In genomic region chr13:68597667-68598066, GRCm38 (mm10) we compare ENCODE assay signal across 9 mouse cellular contexts. TPM values are rescaled to one million over a fixed set of nuclear protein-coding genes. Genes with fewer than 3 reads are reported as not detected.
DNase-seq lines count a peak whose midpoint lies in the region; ATAC-seq lines count a peak whose summit lies in the region.
"Had no signal": no experiment of that assay in that cellular context is flagged by ENCODE, and none has a peak within 500 bp of the region (broad histone marks: within the 10 kb centered on the region; RNA-seq: fewer than 3 reads in every experiment).

No protein-coding gene starts in this region.

- peaks cover 6% of the 10 kb centered on the region for H3K36me3 ChIP-seq in heart, embryonic 16.5 days (ENCODE audit: control insufficient read depth, insufficient read depth)
- H3K36me3 ChIP-seq in embryonic facial prominence, embryonic 12.5 days: peaks cover 3% of the 10 kb centered on the region
- H3K36me3 ChIP-seq in midbrain, embryonic 13.5 days: peaks cover 6% of the 10 kb centered on the region

- peaks cover 5% of the 10 kb centered on the region; the same call in 1 of the 2 replicates for H3K4me1 ChIP-seq in heart, embryonic 16.5 days (ENCODE audit: control insufficient read depth, insufficient read depth, low read length)
- no peaks in the 10 kb centered on the region for H3K4me1 ChIP-seq in embryonic facial prominence, embryonic 12.5 days
- H3K4me1 ChIP-seq in midbrain, embryonic 13.5 days (replicated peaks): peaks cover 5% of the 10 kb centered on the region; the same call in 1 of the 2 replicates

- H3K4me3 ChIP-seq in heart, embryonic 16.5 days (ENCODE audit: low read length): no peak overlapping the region
- H3K4me3 ChIP-seq in embryonic facial prominence, embryonic 12.5 days: 0 out of 2 replicates have a peak overlapping the region, but pooled peaks have one; percentile 0
- H3K4me3 ChIP-seq in midbrain, embryonic 13.5 days (replicated peaks): peak overlapping the region; percentile 24

- WGBS in heart, embryonic 16.5 days: 21% methylated on average over 13 of the region's 13 CpGs
- WGBS in embryonic facial prominence, embryonic 12.5 days: 14% methylated on average over 13 of the region's 13 CpGs
- 18% methylated on average over 13 of the region's 13 CpGs for WGBS in midbrain, embryonic 13.5 days

- no peak overlapping the region for H3K27ac ChIP-seq in heart, embryonic 16.5 days (ENCODE audit: low read length)
- H3K27ac ChIP-seq in embryonic facial prominence, embryonic 12.5 days: no peak overlapping the region
- H3K27ac ChIP-seq in midbrain, embryonic 13.5 days: no peak overlapping the region
- H3K27ac ChIP-seq: macrophage had no signal

- intact Hi-C loops in gastrocnemius, postnatal 14 days (cut with DNase I; ENCODE audit: low total_unique reads): loop anchor here (10.0 kb wide), 1 partner anchor 877 kb away; no protein-coding TSS in a partner anchor

- H3K4me2 ChIP-seq in heart, embryonic 16.5 days (ENCODE audit: low read depth, low read length): peak overlapping the region; percentile 3; the same call in 1 of the 2 replicates
- peak overlapping the region; percentile 38 for H3K4me2 ChIP-seq in embryonic facial prominence, embryonic 12.5 days (replicated peaks)
- peak overlapping the region; percentile 50 for H3K4me2 ChIP-seq in midbrain, embryonic 13.5 days (replicated peaks)

- H3K9me3 ChIP-seq in heart, embryonic 16.5 days (replicated peaks; ENCODE audit: control insufficient read depth, low read length): no peaks in the 10 kb centered on the region
- H3K9me3 ChIP-seq in embryonic facial prominence, embryonic 12.5 days: no peaks in the 10 kb centered on the region
- no peaks in the 10 kb centered on the region for H3K9me3 ChIP-seq in midbrain, embryonic 13.5 days

- 0 out of 2 replicates have a peak, but pooled peaks have one; percentile 33 for ATAC-seq in heart, embryonic 16.5 days (replicated peaks; ENCODE audit: extremely low read depth, insufficient read depth, low FRiP score)
- 0 out of 2 replicates have a peak, but pooled peaks have one; percentile 44 for ATAC-seq in embryonic facial prominence, embryonic 12.5 days (ENCODE audit: insufficient number of reproducible peaks, insufficient read depth, low FRiP score, low TSS enrichment)
- peak; percentile 46; the same call in 1 of the 2 replicates for ATAC-seq in midbrain, embryonic 13.5 days

- H3K9ac ChIP-seq in heart, embryonic 16.5 days (ENCODE audit: low read length): no peak overlapping the region
- H3K9ac ChIP-seq in embryonic facial prominence, embryonic 12.5 days: no peak overlapping the region
- H3K9ac ChIP-seq in midbrain, embryonic 13.5 days (replicated peaks): 0 out of 2 replicates have a peak overlapping the region, but pooled peaks have one; percentile 29

- H3K27me3 ChIP-seq in heart, embryonic 16.5 days (ENCODE audit: control insufficient read depth, insufficient read depth, low read length): peaks cover 7% of the 10 kb centered on the region; the same call in 1 of the 2 replicates
- no peaks in the 10 kb centered on the region for H3K27me3 ChIP-seq in embryonic facial prominence, embryonic 12.5 days
- H3K27me3 ChIP-seq in midbrain, embryonic 13.5 days: no peaks in the 10 kb centered on the region

- no peak for DNase-seq in heart, adult 8-10 months (ENCODE audit: low spot score)
- peak; percentile 27 for DNase-seq in kidney, postnatal 10 days
- no peak for DNase-seq in cerebellum, adult 11-12 months
- DNase-seq in gastrocnemius, postnatal 14 days: no peak
- DNase-seq in urinary bladder, adult 2 months (ENCODE audit: low spot score): no peak

RNA-seq across cellular contexts. Expression of gene 1700001L19Rik, which starts 0.4 kb away (rescaled TPM):
- 0.26 and 0.70 TPM in 2 replicates for polyA plus RNA-seq in heart, embryonic 16.5 days (2015; fragmentation: Nextera tagmentation; extraction: Ambion mirVana)
- under 1 TPM in 1 of 4 experiments, not detected in 3; 0.37 TPM for total RNA-seq in heart, adult 8-10 months (2022)
- 0.36 and 1.2 TPM in 2 replicates for polyA plus RNA-seq in embryonic facial prominence, embryonic 12.5 days (2016; fragmentation: Nextera tagmentation; extraction: Ambion mirVana)
- polyA plus RNA-seq in midbrain, embryonic 13.5 days (2015; fragmentation: Nextera tagmentation; extraction: Ambion mirVana): 2.4 and 2.6 TPM in 2 replicates
- total RNA-seq in gastrocnemius, postnatal 14 days (2021): not detected
- polyA plus RNA-seq in urinary bladder, adult 2 months (2012; rRNA removed): 0.08 and 0.19 TPM in 2 replicates
- polyA plus RNA-seq: macrophage had no signal

RNA-seq across cellular contexts. Expression of gene Fastkd3, which starts 15.6 kb away (rescaled TPM):
- polyA plus RNA-seq in heart, embryonic 16.5 days (2015; fragmentation: Nextera tagmentation; extraction: Ambion mirVana): 18.8 and 21.8 TPM in 2 replicates
- total RNA-seq in heart, adult 8-10 months (2022): 10 to 100 TPM in 1 of 4 experiments, 1 to 10 TPM in 3; 8.7 to 13.0 (median 9.3) TPM
- 36.8 and 37.4 TPM in 2 replicates for polyA plus RNA-seq in embryonic facial prominence, embryonic 12.5 days (2016; fragmentation: Nextera tagmentation; extraction: Ambion mirVana)
- polyA plus RNA-seq in midbrain, embryonic 13.5 days (2015; fragmentation: Nextera tagmentation; extraction: Ambion mirVana): 22.9 and 27.8 TPM in 2 replicates
- total RNA-seq in gastrocnemius, postnatal 14 days (2021): 1 to 10 TPM; 6.4 to 7.0 TPM
- polyA plus RNA-seq in urinary bladder, adult 2 months (2012; rRNA removed): 12.4 and 13.7 TPM in 2 replicates

RNA-seq across cellular contexts. Expression of gene Mtrr, which starts 15.7 kb away (rescaled TPM):
- polyA plus RNA-seq in heart, embryonic 16.5 days (2015; fragmentation: Nextera tagmentation; extraction: Ambion mirVana): 20.3 and 21.1 TPM in 2 replicates
- total RNA-seq in heart, adult 8-10 months (2022): 10 to 100 TPM; 16.5 to 20.1 (median 17.2) TPM
- 18.7 and 22.9 TPM in 2 replicates for polyA plus RNA-seq in embryonic facial prominence, embryonic 12.5 days (2016; fragmentation: Nextera tagmentation; extraction: Ambion mirVana)
- polyA plus RNA-seq in midbrain, embryonic 13.5 days (2015; fragmentation: Nextera tagmentation; extraction: Ambion mirVana): 13.5 and 16.0 TPM in 2 replicates
- total RNA-seq in gastrocnemius, postnatal 14 days (2021): 10 to 100 TPM; 19.4 to 20.8 TPM
- polyA plus RNA-seq in urinary bladder, adult 2 months (2012; rRNA removed): 11.9 and 13.5 TPM in 2 replicates
